Mouse (Mus musculus): ENCODE results near the gene Lbx1. TPM values are rescaled to one million over a fixed set of nuclear protein-coding genes. Genes with fewer than 3 reads are reported as not detected.

Gene Lbx1
- total RNA-seq, 2 experiments from 2014 or later, result not detected

GRCm38 (mm10) chr19:45221458-45221783 is 14.2 kb downstream of the Lbx1 start:
- no peak for ATAC-seq (replicated peaks; ENCODE audit: low FRiP score, poor library complexity, severe bottlenecking)

- peak; percentile 73 for ATAC-seq (replicated peaks; ENCODE audit: low FRiP score, poor library complexity, severe bottlenecking)
These were observed 14.8 kb downstream of the Lbx1 start for GRCm38 (mm10) chr19:45220593-45221457.

- peak; percentile 47; the same call in 1 of the 2 replicates for ATAC-seq (replicated peaks; ENCODE audit: low FRiP score, poor library complexity, severe bottlenecking)
These were observed 19.4 kb downstream of the Lbx1 start for GRCm38 (mm10) chr19:45216240-45216639.

- no peak for ATAC-seq (replicated peaks; ENCODE audit: low FRiP score, poor library complexity, severe bottlenecking)
These were observed 20.2 kb downstream of the Lbx1 start for GRCm38 (mm10) chr19:45215431-45215830.

GRCm38 (mm10) chr19:45209776-45210422 is 25.7 kb downstream of the Lbx1 start:
- ATAC-seq (replicated peaks; ENCODE audit: low FRiP score, poor library complexity, severe bottlenecking), result no peak

GRCm38 (mm10) chr19:45209191-45209590 is 26.4 kb downstream of the Lbx1 start:
- no peak for ATAC-seq (replicated peaks; ENCODE audit: low FRiP score, poor library complexity, severe bottlenecking)

GRCm38 (mm10) chr19:45208438-45209060 is 27.1 kb downstream of the Lbx1 start:
- no peak for ATAC-seq (replicated peaks; ENCODE audit: low FRiP score, poor library complexity, severe bottlenecking)

GRCm38 (mm10) chr19:45207662-45208437 is 27.8 kb downstream of the Lbx1 start:
- no peak for ATAC-seq (replicated peaks; ENCODE audit: low FRiP score, poor library complexity, severe bottlenecking)

- ATAC-seq (replicated peaks; ENCODE audit: low FRiP score, poor library complexity, severe bottlenecking), result no peak
These were observed 28.5 kb downstream of the Lbx1 start for GRCm38 (mm10) chr19:45207153-45207552.

- no peak for ATAC-seq (replicated peaks; ENCODE audit: low FRiP score, poor library complexity, severe bottlenecking)
These were observed 30.1 kb downstream of the Lbx1 start for GRCm38 (mm10) chr19:45205311-45206105.

GRCm38 (mm10) chr19:45196967-45197366 is 38.6 kb downstream of the Lbx1 start:
- ATAC-seq (replicated peaks; ENCODE audit: low FRiP score, poor library complexity, severe bottlenecking), result no peak

GRCm38 (mm10) chr19:45194651-45195050 is 41.0 kb downstream of the Lbx1 start:
- no peak for ATAC-seq (replicated peaks; ENCODE audit: low FRiP score, poor library complexity, severe bottlenecking)

Other genes with a start within 250 kb of the Lbx1 start
- not detected in 2 replicates for gene Sema4g, start 246.7 kb downstream of the Lbx1 start, total RNA-seq (2015; ENCODE audit: low replicate concordance)
- gene Sema4g, start 246.7 kb downstream of the Lbx1 start, total RNA-seq (2017; ENCODE audit: low replicate concordance), result 0.09 TPM in 1 of 2 replicates, not detected in the other
- 0.84 and 3.5 TPM in 2 replicates for gene Twnk, start 230.1 kb downstream of the Lbx1 start, total RNA-seq (2015; ENCODE audit: low replicate concordance)
- gene Twnk, start 230.1 kb downstream of the Lbx1 start, total RNA-seq (2017; ENCODE audit: low replicate concordance), result 1.9 and 5.2 TPM in 2 replicates
- 9.2 and 14.0 TPM in 2 replicates for gene Mrpl43, start 229.4 kb downstream of the Lbx1 start, total RNA-seq (2015; ENCODE audit: low replicate concordance)
- gene Mrpl43, start 229.4 kb downstream of the Lbx1 start, total RNA-seq (2017; ENCODE audit: low replicate concordance), result 8.0 and 11.6 TPM in 2 replicates
- gene Lzts2, start 221.4 kb downstream of the Lbx1 start, total RNA-seq (2015; ENCODE audit: low replicate concordance), result not detected in 2 replicates
- gene Lzts2, start 221.4 kb downstream of the Lbx1 start, total RNA-seq (2017; ENCODE audit: low replicate concordance), result 0.42 and 0.60 TPM in 2 replicates
- gene Pdzd7, start 190.1 kb downstream of the Lbx1 start, total RNA-seq (2015; ENCODE audit: low replicate concordance), result not detected in 2 replicates
- 0.28 TPM in 1 of 2 replicates, not detected in the other for gene Pdzd7, start 190.1 kb downstream of the Lbx1 start, total RNA-seq (2017; ENCODE audit: low replicate concordance)
- 9.4 and 16.7 TPM in 2 replicates for gene Sfxn3, start 188.3 kb downstream of the Lbx1 start, total RNA-seq (2015; ENCODE audit: low replicate concordance)
- 3.4 and 3.8 TPM in 2 replicates for gene Sfxn3, start 188.3 kb downstream of the Lbx1 start, total RNA-seq (2017; ENCODE audit: low replicate concordance)
- not detected in 2 replicates for gene Kazald1, start 160.6 kb downstream of the Lbx1 start, total RNA-seq (2015; ENCODE audit: low replicate concordance)
- gene Kazald1, start 160.6 kb downstream of the Lbx1 start, total RNA-seq (2017; ENCODE audit: low replicate concordance), result not detected in 2 replicates
- gene Tlx1, start 85.1 kb downstream of the Lbx1 start, total RNA-seq (2015; ENCODE audit: low replicate concordance), result not detected in 2 replicates
- gene Tlx1, start 85.1 kb downstream of the Lbx1 start, total RNA-seq (2017; ENCODE audit: low replicate concordance), result not detected in 2 replicates
- 357 and 382 TPM in 2 replicates for gene Btrc, start 127.9 kb upstream of the Lbx1 start, total RNA-seq (2015; ENCODE audit: low replicate concordance)
- 645 and 662 TPM in 2 replicates for gene Btrc, start 127.9 kb upstream of the Lbx1 start, total RNA-seq (2017; ENCODE audit: low replicate concordance)

Data from erythroblast, adult 5-6 weeks (primary cell).